Mouse (Mus musculus): ENCODE results near the gene Npff. TPM values are rescaled to one million over a fixed set of nuclear protein-coding genes. Genes with fewer than 3 reads are reported as not detected.

The Npff gene
- polyA plus RNA-seq, 1 experiment from 2014 or later = 1.9 TPM

DNA sequence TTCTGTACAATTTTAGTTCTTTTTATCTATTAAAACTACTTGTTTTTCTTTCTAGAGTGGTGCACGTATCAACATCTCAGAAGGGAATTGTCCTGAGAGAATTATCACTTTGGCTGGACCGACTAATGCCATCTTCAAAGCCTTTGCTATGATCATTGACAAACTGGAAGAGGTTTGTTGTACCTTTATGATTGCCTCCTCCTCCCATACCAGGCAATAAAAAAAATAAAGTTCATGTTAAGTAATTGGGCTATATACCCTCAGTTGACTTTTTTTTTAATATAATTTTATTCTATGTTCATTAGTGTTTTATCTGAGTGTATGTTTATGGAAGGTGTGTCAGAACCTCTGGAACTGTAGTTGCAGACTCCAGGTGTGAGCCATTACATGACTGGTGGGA is 50.2 kb downstream of the Npff start:
- Histone ChIP-seq H3K27me3 (replicated peaks; ENCODE audit: control insufficient read depth, insufficient read depth, low read length) (no peaks in the 10 kb centered on the region), H3K9ac (ENCODE audit: low read depth, low read length) (no peak overlapping the region), H3K4me3 (ENCODE audit: low read length) (no peak overlapping the region), H3K4me1 (ENCODE audit: control insufficient read depth, insufficient read depth, low read length) (peaks cover 3% of the 10 kb centered on the region), H3K27ac (ENCODE audit: low read length) (no peak overlapping the region), H3K4me2 (ENCODE audit: low read depth, low read length) (no peak overlapping the region), H3K9me3 (ENCODE audit: control insufficient read depth, low read length) (no peaks in the 10 kb centered on the region), H3K36me3 (ENCODE audit: control insufficient read depth, insufficient read depth, low read length) (peaks cover 8% of the 10 kb centered on the region)
- no peak for ATAC-seq
- 91% methylated on average over 2 of the region's 2 CpGs for WGBS

Other genes with a start within 250 kb of the Npff start
- 74.2 and 77.6 TPM in 2 replicates for gene Mfsd5, start 245.5 kb downstream of the Npff start, polyA plus RNA-seq (2015; fragmentation: Nextera tagmentation; extraction: Ambion mirVana)
- 18.0 and 21.1 TPM in 2 replicates for gene Espl1, start 228.7 kb downstream of the Npff start, polyA plus RNA-seq (2015; fragmentation: Nextera tagmentation; extraction: Ambion mirVana)
- gene Pfdn5, start 198.8 kb downstream of the Npff start, polyA plus RNA-seq (2015; fragmentation: Nextera tagmentation; extraction: Ambion mirVana) = 280 and 283 TPM in 2 replicates
- 75.3 and 80.9 TPM in 2 replicates for gene Myg1, start 193.2 kb downstream of the Npff start, polyA plus RNA-seq (2015; fragmentation: Nextera tagmentation; extraction: Ambion mirVana)
- gene Aaas, start 174.2 kb downstream of the Npff start, polyA plus RNA-seq (2015; fragmentation: Nextera tagmentation; extraction: Ambion mirVana) = 50.6 and 59.1 TPM in 2 replicates
- gene Sp7, start 157.8 kb downstream of the Npff start, polyA plus RNA-seq (2015; fragmentation: Nextera tagmentation; extraction: Ambion mirVana) = 0.50 and 0.60 TPM in 2 replicates
- 6.8 and 7.2 TPM in 2 replicates for gene Sp1, start 118.8 kb downstream of the Npff start, polyA plus RNA-seq (2015; fragmentation: Nextera tagmentation; extraction: Ambion mirVana)
- gene Amhr2, start 79.6 kb downstream of the Npff start, polyA plus RNA-seq (2015; fragmentation: Nextera tagmentation; extraction: Ambion mirVana) = 0.75 and 0.88 TPM in 2 replicates
- 173 and 182 TPM in 2 replicates for gene Prr13, start 65.9 kb downstream of the Npff start, polyA plus RNA-seq (2015; fragmentation: Nextera tagmentation; extraction: Ambion mirVana)
- gene Pcbp2, start 54.4 kb downstream of the Npff start, polyA plus RNA-seq (2015; fragmentation: Nextera tagmentation; extraction: Ambion mirVana) = 138 and 152 TPM in 2 replicates
- gene Gm10337, start 21.2 kb downstream of the Npff start, polyA plus RNA-seq (2015; fragmentation: Nextera tagmentation; extraction: Ambion mirVana) = 5.5 TPM in 1 of 2 replicates, not detected in the other
- 9.2 TPM in 2 replicates for gene Map3k12, start 7.9 kb downstream of the Npff start, polyA plus RNA-seq (2015; fragmentation: Nextera tagmentation; extraction: Ambion mirVana)
- 91.3 and 105 TPM in 2 replicates for gene Tarbp2, start 6.8 kb downstream of the Npff start, polyA plus RNA-seq (2015; fragmentation: Nextera tagmentation; extraction: Ambion mirVana)
- not detected in 2 replicates for gene Gm28047, start 100.1 kb upstream of the Npff start, polyA plus RNA-seq (2015; fragmentation: Nextera tagmentation; extraction: Ambion mirVana)
- 21.9 and 22.5 TPM in 2 replicates for gene Atf7, start 100.5 kb upstream of the Npff start, polyA plus RNA-seq (2015; fragmentation: Nextera tagmentation; extraction: Ambion mirVana)
- gene Atp5g2, start 147.4 kb upstream of the Npff start, polyA plus RNA-seq (2015; fragmentation: Nextera tagmentation; extraction: Ambion mirVana) = 55.5 and 77.3 TPM in 2 replicates
- 26.5 and 27.0 TPM in 2 replicates for gene Calcoco1, start 197.2 kb upstream of the Npff start, polyA plus RNA-seq (2015; fragmentation: Nextera tagmentation; extraction: Ambion mirVana)